Mouse (Mus musculus) liver, embryonic 16.5 days (tissue): ENCODE results near the gene Rtf1. TPM values are rescaled to one million over a fixed set of nuclear protein-coding genes. Genes with fewer than 3 reads are reported as not detected.

ENCODE experiments used
- ATAC-seq: fragments of 200-750 bp; cut with Nextera tagmentation; 2 replicates; pipeline ENCODE4 v1.8.0; 2017; ENCODE audit warnings: low read depth, mild to moderate bottlenecking, moderate number of reproducible peaks, moderate library complexity
- H3K27ac ChIP-seq: fragments of 300-500 bp; sonication (generic); 2 replicates; pipeline ENCODE4 v1.5.1; 2014; ENCODE audit warnings: mild to moderate bottlenecking, low read length
- H3K27me3 ChIP-seq: fragments of 300-500 bp; sonication (generic); 2 replicates; pipeline ENCODE4 v1.6.1; 2014; ENCODE audit warnings: low read depth, low read length, mixed read lengths; ENCODE audit not compliant: control insufficient read depth, insufficient read depth
- H3K36me3 ChIP-seq: fragments of 300-500 bp; sonication (generic); 2 replicates; pipeline ENCODE4 v1.6.1; 2014; ENCODE audit warnings: mild to moderate bottlenecking; ENCODE audit not compliant: control insufficient read depth, insufficient read depth
- H3K4me1 ChIP-seq: fragments of 300-500 bp; sonication (generic); 2 replicates; pipeline ENCODE4 v1.6.1; 2014; ENCODE audit warnings: low read depth, low read length, mixed read lengths; ENCODE audit not compliant: control insufficient read depth
- H3K4me2 ChIP-seq: fragments of 300-500 bp; sonication (generic); 2 replicates; pipeline ENCODE4 v1.6.1; 2014; ENCODE audit warnings: low read depth, low read length, mixed read lengths
- H3K4me3 ChIP-seq: fragments of 300-500 bp; sonication (generic); 2 replicates; pipeline ENCODE4 v1.5.1; 2014; ENCODE audit warnings: low read depth, mild to moderate bottlenecking, low read length
- H3K9ac ChIP-seq: fragments of 300-500 bp; sonication (generic); 2 replicates; pipeline ENCODE4 v1.6.1; 2014; ENCODE audit warnings: low read depth, low read length
- H3K9me3 ChIP-seq: fragments of 300-500 bp; sonication (generic); replicated peaks from 2 replicates; pipeline ENCODE4 v1.6.1; 2016; ENCODE audit warnings: low read length; ENCODE audit not compliant: control insufficient read depth
- WGBS: fragments of 180-500 bp; shearing (Covaris S2); extraction: QIAGEN DNeasy Blood & Tissue Kit; methylation state at CpG from one replicate; pipeline ENCODE4 v1.1.7; 2014; ENCODE audit not compliant: insufficient replicate concordance; 5-methylcytosine and 5-hydroxymethylcytosine counted together
- polyA plus RNA-seq: library from polyadenylated mRNA; unstranded; fragments of >200 nt; fragmentation: Nextera tagmentation; extraction: Ambion mirVana; gene quantifications from 2 replicates; pipeline ENCODE4 v1.2.1, GENCODE M21; 2015

The Rtf1 gene
- polyA plus RNA-seq, 1 experiment from 2014 or later: 13.2 TPM

DNA sequence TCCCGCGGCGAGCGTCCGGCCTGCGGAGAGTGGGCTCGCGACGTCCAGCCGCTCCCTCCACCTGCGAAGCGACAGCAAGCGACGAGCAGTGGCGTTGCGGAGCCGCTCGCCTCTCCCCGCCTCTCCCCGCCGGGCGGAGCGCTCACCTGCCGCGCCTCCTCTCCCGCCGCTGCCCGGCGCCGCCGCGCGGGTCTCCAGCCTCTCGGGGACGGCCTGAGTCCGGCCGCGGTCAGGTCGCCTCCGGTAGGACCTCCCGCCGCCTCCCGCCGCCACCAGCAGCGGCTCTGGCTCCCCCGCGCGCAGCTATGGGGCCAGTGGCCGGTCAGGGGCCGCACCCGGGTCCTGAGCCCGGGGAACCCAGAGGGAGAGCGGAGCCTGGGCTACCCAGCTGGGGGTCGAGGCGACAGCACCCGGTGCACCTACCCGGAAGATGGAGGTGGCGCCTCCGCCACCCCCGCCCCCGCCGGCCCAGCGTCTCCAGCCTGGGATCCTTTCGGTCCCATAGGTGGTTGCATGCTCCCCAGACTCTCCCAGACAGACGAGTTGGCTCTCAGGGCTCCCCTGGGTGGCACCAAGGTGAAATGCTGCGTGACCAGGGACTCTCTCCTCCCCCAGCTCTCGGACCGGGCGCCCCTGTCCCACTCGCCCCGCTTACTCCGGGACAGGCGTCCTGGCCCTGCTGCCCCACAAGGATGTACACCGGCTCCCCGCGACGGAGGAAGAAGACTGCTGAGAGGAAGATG, 83.4 kb downstream of the Rtf1 start:
- Histone ChIP-seq H3K4me3 (peak overlapping the region; percentile 61), H3K9ac (peak overlapping the region; percentile 3; the same call in 1 of the 2 replicates), H3K4me2 (peak overlapping the region; percentile 77), H3K27ac (no peak overlapping the region), H3K9me3 (no peaks in the 10 kb centered on the region), H3K27me3 (peaks cover 70% of the 10 kb centered on the region), H3K36me3 (no peaks in the 10 kb centered on the region), H3K4me1 (peaks cover 8% of the 10 kb centered on the region; the same call in 1 of the 2 replicates)
- ATAC-seq: peak; percentile 16; the same call in 1 of the 2 replicates
- WGBS: 1% methylated on average over 50 of the region's 77 CpGs

DNA sequence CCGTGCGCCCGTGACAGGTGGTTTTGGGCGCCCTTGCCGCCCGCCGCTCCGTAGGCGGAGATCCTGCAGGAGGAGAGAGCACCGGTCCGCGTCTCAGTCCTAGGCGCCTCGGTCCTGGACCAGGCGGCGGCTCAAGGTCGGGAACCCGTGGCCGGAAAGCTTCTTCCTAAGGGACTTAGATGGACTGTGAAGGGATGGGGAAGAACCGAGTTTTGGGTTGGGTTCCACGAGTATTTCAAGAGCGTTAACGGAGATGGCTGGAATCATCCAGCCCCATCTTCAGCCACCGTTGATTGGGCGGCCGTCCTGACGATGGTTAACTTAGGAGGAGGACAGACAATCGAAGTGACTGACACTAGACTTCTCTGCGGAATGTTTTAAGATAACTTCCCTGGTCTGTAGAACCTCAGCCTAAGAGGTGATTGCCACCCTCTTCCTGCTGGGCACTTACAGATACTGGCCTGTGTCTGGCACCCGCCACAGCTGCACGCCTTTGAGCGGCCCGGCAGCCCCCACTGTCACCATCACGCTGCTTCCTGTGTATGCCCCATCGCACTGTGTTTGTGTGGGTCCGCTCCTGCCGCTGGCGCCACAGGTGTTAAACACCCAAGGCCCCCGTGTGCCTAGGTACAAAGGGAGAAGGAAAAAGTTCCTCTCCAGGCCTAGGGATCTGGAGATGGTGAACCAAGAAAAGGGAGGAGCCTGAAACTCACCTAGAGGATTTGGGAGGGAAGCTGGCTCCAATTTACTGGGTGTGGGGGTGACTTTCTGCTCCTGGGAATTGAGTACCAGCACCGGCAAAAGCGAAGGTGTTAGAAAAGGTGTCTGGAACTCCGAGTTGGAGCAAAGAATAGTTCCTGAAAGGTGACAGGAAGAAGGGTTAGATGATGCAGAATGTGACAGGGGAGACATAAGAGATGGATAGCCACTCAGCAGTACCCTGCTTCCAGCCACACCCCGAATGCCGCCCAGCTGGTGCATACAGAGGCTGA, 84.3 kb downstream of the Rtf1 start:
- no peak for ATAC-seq
- H3K27me3 ChIP-seq: peaks cover 64% of the 10 kb centered on the region

DNA sequence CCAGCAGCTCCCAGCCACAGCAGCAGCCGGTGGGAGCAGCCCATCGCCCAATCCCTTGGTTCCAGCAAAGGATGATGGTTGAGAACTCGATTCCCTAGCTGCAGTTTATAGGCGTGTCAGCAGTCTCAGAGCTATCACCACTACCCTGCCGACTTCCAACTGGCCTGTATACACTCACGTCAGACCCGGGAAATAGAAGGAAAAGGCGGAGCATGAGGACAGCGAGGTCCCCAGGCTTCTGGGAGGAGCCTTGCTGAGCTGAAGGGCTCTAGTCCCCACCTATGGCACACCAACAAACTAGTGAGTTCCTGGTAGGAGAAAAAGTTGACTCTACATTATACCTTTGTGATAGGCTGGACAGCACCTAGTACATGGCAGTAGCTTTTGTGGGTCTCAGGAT, 85.4 kb downstream of the Rtf1 start, which contains the start of gene Ltk:
Gene Ltk, minus strand, starts transcription at position 181 of the 400 bp plus-strand sequence.
- no peaks in the 10 kb centered on the region for H3K36me3 ChIP-seq
- H3K4me3 ChIP-seq: no peak within 1 kb of the TSS
- no peak for ATAC-seq
- no peak within 1 kb of the TSS for H3K4me2 ChIP-seq
- no peaks in the 10 kb centered on the region for H3K9me3 ChIP-seq
- WGBS: 14% methylated on average over 9 of the region's 9 CpGs
- no peak within 1 kb of the TSS for H3K9ac ChIP-seq
- H3K4me1 ChIP-seq: peaks cover 8% of the 10 kb centered on the region; the same call in 1 of the 2 replicates
- H3K27ac ChIP-seq: no peak within 1 kb of the TSS
- peaks cover 55% of the 10 kb centered on the region for H3K27me3 ChIP-seq

More for the DNA sequence above, 84.3 kb downstream of the Rtf1 start:
- H3K4me1 ChIP-seq: peaks cover 8% of the 10 kb centered on the region; the same call in 1 of the 2 replicates
- 4% methylated on average over 44 of the region's 44 CpGs for WGBS
- no peaks in the 10 kb centered on the region for H3K9me3 ChIP-seq
- H3K4me2 ChIP-seq: peak overlapping the region; percentile 77
- no peak overlapping the region for H3K27ac ChIP-seq
- no peaks in the 10 kb centered on the region for H3K36me3 ChIP-seq
- H3K9ac ChIP-seq: no peak overlapping the region
- peak overlapping the region; percentile 61 for H3K4me3 ChIP-seq

DNA sequence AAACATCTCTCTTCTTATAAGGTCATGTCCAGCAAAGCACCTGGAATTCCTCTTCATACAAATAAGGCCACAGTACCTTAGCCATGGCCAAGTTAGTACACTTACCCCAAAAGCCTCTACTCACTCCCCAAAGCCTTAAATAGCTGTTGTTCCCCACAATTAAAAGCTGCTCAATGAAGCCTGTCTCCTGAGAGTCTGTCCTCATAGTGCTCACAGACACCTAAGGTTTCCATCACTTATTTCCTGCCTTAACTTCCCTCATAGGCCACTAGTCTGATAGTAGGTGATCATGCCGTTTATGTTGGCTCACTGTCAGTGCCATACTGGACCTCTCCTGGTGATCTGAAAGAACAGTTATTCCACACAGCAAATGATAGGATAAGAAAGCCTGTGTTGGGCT, 87.4 kb downstream of the Rtf1 start:
- Histone ChIP-seq H3K4me3 (no peak overlapping the region), H3K4me2 (no peak overlapping the region), H3K27me3 (peaks cover 43% of the 10 kb centered on the region), H3K27ac (no peak overlapping the region), H3K9me3 (no peaks in the 10 kb centered on the region), H3K36me3 (0 out of 2 replicates have a peak, but pooled peaks cover 3% of the 10 kb centered on the region), H3K4me1 (peaks cover 8% of the 10 kb centered on the region; the same call in 1 of the 2 replicates), H3K9ac (no peak overlapping the region)
- 50% methylated on average over 1 of the region's 1 CpGs for WGBS
- ATAC-seq: no peak

DNA sequence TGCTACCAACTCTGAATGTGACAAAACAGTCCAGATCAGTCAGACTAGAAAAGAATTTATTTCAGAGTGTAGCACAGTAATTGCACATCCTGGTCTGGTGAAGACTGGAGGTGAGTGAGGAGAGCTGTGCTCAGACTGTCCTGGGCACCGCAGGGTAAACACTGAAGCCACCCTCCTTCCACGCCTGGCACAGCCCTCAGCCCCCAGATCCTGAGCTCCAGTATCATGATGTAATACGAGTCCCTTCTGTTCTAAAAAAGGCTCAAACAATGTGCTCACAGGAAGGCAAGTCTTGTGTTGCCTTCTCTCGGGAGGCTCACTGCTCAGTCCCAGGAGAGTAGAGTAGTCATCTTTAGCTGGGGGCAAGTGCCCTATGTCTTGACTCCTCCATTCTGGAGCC, 89.1 kb downstream of the Rtf1 start:
- Histone ChIP-seq H3K27me3 (peaks cover 27% of the 10 kb centered on the region), H3K4me3 (no peak overlapping the region), H3K36me3 (0 out of 2 replicates have a peak, but pooled peaks cover 4% of the 10 kb centered on the region), H3K4me2 (no peak overlapping the region), H3K9me3 (no peaks in the 10 kb centered on the region), H3K4me1 (peaks cover under 1% of the 10 kb centered on the region; the same call in 1 of the 2 replicates), H3K9ac (no peak overlapping the region), H3K27ac (no peak overlapping the region)
- ATAC-seq: no peak
- 66% methylated on average over 4 of the region's 4 CpGs for WGBS

DNA sequence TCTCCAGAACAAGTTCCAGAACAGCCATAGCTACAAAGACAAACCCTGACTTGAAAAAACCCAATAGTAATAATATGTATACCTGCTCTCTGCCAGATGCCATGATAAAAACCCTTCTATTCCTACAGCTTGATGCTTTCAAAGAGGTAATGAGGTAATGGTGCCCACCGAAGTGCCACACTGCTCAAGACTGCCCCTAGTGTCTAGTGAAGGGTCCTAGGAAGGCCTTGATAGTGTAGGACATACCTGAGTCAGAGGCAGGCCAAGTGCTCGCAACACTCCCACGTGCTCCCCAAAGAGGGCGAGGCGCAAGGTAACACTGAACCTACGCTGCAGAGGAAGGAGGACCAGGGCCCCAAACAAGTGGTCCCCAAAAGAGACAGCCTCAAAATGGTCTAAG, 92.4 kb downstream of the Rtf1 start:
- Histone ChIP-seq H3K4me1 (no peaks in the 10 kb centered on the region), H3K9me3 (no peaks in the 10 kb centered on the region), H3K36me3 (peaks cover 12% of the 10 kb centered on the region; the same call in 1 of the 2 replicates), H3K4me2 (no peak overlapping the region), H3K27ac (no peak overlapping the region), H3K27me3 (no peaks in the 10 kb centered on the region), H3K4me3 (no peak overlapping the region), H3K9ac (no peak overlapping the region)
- no peak for ATAC-seq
- WGBS: 81% methylated on average over 6 of the region's 6 CpGs

Other genes starting within 250 kb of the Rtf1 start
- gene Ino80, start 197.4 kb upstream of the Rtf1 start, polyA plus RNA-seq: 1.1 and 1.3 TPM in 2 replicates
- gene Exd1, start 127.4 kb upstream of the Rtf1 start, polyA plus RNA-seq: 0.14 and 0.34 TPM in 2 replicates
- 68.8 and 69.6 TPM in 2 replicates for gene Chp1, start 127.4 kb upstream of the Rtf1 start, polyA plus RNA-seq
- 101 and 110 TPM in 2 replicates for gene Nusap1, start 56.8 kb upstream of the Rtf1 start, polyA plus RNA-seq
- gene Oip5, start 56.6 kb upstream of the Rtf1 start, polyA plus RNA-seq: 36.1 and 41.4 TPM in 2 replicates
- 28.2 and 29.5 TPM in 2 replicates for gene Ndufaf1, start 12.2 kb upstream of the Rtf1 start, polyA plus RNA-seq
- 2.8 and 3.4 TPM in 2 replicates for gene Itpka, start 67.3 kb downstream of the Rtf1 start, polyA plus RNA-seq
- 0.05 and 0.06 TPM in 2 replicates for gene Ltk, start 85.4 kb downstream of the Rtf1 start, polyA plus RNA-seq
- 7.4 and 9.1 TPM in 2 replicates for gene Rpap1, start 112.5 kb downstream of the Rtf1 start, polyA plus RNA-seq
- gene Tyro3, start 122.7 kb downstream of the Rtf1 start, polyA plus RNA-seq: 0.75 and 1.1 TPM in 2 replicates
- 6.1 TPM in 2 replicates for gene Mga, start 222.2 kb downstream of the Rtf1 start, polyA plus RNA-seq